Mouse (Mus musculus): ENCODE measurements at regions not wholly inside any gene's neighbourhood (a gene's known extent, or its start where the extent isn't known, plus 50 kb on each side); places are given as distances from the start of the nearest gene placed in this dataset.

DNA sequence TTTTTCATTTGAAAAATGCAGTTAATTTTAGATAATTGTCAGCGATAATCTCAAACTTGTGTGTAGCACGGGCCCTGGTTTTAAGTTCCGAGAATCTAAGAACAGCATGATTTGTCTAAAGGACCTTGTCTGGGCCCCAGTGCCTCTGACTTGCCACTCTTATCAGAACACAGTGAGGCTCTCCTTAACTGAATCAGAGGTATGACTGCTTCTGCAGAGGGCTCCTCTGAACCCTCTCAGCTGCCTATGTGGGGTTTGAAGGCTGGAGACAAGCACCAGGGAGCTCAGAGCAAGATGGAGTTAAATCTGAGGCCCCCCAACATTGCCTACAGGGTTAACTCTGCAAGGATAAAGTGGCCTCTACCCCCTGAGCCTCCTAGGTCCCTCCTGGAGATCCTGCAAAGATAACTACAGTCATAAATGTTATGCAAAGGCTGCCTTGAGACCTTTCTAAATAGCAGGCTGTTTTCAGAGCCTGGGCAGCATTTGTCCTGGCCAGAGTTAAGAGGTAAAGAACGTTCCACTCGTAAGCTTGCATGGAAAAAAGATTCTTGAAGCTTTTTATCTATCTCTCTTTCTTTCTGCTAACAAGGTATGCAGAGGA, 118.4 kb upstream of the Maf start:
- no peak for DNase-seq (ENCODE audit: low spot score)

DNA sequence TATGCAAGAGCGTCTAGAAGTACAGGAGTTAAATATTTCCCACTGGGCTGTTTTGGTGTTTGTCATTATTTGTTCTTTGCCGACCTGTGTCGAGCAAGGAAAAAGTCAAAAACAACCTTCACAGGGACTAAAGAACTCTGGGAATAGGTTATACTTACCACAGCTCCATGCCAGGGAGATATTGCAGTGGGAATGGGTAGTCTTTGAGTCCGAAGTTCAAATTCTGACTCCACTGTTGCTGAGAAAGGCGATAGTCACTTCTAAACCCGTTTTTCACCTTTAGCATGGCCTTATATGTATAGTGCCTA, 116.8 kb upstream of the Maf start:
- DNase-seq (ENCODE audit: low spot score) = no peak

DNA sequence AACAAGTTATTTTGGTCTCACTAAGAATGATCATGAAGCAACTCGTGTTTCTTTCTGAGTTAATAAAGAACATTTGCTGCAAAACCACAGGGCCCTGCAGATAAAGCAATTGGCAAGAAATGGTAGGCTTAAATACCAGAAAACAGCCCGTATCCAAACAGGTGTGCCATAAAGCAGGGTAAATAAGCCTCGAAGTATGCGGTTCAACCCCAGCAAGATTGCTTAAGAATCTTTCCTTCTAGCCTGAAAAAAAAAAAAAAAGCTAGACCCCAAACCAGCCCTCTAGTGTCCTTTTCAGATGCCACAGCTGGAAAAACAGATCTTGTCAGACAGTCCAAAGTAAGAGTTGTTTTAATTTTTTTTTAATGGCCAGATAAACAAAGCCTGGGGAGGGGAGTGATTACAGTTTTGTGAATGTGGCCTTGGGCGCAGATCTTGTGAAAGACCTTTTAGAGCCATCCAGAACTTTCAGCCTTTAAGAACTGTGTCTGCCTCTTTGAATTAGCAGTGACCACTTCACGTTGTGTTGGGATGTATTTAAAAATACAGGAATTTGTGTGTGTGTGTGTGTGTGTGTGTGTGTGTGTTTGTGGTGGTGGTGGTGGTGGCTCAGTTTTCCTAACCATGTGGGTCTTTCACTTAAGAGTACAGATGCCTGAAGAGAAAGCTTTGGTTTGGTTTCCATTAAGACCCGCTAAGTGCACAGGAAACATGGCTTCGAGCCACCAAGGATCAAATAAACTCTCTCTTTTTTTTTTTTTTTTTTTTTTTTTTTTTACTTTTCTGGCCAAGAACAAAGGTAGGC, 116.3 kb upstream of the Maf start:
- no peak for DNase-seq (ENCODE audit: low spot score)

DNA sequence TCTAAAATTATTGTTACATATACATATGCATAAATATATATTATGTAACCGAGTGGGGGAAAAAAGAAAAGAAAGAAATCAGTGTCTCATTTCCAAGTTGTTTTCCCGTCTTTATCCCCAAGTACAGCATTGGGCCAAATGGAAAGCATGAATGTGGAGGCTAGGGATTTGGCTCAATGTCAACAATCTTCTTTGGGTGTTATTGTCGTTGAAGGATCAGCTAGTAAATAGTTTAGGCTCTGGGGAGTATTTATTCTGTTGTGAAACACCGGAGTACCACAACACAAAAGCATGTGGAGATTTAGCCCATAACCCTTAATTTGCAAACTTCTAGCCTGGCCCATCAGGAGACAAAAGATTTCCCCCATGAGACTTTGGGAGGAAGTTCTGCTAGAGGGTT, 105.8 kb upstream of the Maf start:
- DNase-seq (ENCODE audit: low spot score) = no peak

DNA sequence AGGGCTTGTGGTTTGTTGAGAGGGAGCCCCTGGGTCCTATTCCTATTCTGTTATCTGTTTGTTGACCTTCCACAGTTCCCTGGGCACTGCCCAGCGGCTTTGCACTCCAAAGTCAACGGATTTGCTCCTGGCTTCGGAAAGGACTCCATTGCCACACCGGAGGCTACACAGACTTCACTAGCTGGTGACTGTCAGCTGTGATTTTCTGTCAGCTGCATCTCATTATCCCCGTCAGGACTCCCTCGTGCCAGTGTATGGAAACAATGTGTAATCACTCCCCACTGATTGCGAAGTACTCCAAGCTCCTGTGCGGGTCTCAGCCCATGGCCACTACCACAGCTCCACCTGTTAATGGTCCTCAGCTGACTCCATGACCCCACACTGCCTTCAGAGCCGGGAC, 99.0 kb upstream of the Maf start:
- peak; percentile 10 for DNase-seq (ENCODE audit: low spot score)

DNA sequence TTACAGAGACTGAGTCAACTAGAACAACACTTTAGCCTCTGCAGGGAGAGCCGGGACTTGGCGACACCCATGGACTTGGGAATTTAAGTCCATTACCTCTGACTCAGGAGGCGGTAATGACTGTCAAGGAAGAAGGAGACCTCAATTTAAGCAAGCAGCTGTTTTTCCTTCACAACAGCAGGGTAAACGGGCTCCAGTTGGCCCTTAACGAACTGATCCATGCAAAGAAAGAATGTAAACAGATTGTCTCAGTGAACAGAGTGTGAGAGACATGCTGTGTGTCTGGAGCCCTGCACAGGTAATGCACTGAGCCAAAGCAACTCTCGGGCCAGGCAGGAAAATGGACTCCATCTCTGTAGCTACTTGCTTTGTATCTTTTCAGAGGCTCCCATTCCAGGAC, 98.5 kb upstream of the Maf start:
- DNase-seq (ENCODE audit: low spot score) = peak; percentile 31

DNA sequence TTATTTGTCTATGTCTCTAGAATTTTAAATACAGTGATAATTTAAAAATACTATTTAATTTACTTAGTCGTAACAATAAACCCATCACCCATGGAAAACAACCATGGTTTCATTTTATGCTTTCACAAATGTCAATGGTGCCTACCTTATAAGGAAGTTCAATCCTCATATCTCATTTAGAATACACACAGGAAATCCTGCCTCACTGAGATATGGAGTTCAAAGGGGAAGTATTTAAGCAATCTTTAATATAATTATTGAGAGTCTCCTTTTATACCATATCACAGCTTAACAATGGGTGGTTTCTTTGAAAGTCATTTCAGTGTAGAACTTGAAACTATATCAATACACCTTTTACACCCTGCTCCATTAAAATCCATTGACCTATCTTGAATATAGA, 86.0 kb upstream of the Maf start:
- no peak for DNase-seq (ENCODE audit: low spot score)

DNA sequence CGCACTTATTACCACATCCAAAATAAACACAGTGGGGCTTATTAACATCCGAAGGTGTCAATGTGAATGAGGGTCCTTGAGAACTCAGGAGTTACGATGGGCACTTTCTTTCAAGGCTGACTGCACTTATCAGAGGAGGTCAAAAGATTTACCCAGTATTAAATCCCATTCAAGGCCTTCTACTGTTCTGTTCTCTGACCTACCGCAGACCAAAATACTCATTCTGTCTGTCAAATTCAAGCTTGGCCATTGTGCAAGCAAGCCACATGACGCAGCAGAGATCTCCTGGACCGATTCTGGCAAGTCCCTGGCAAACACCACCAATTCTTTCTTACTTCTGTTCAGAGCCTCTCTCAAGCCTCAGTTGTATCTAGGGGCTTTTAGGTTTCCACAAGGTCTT, 80.8 kb upstream of the Maf start:
- peak; percentile 28 for DNase-seq (ENCODE audit: low spot score)

DNA sequence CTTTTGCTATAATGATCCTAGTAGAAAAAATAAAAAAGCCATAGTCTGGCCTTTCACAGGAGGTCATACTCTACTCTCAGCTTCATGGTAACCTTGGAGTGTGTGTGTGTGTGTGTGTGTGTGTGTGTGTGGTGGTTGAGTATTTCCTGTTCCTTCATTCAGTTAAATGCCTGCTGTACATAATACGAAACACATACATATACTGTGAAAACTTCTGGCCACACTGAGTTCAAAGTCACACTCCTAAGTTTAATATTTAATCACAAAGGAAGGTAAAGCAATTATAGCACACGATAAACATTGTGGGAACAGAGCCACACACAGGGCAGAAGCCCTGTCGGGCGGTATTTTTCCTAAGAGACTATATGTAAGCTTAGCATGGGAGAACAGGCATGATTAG, 78.6 kb upstream of the Maf start:
- DNase-seq (ENCODE audit: low spot score) = no peak

DNA sequence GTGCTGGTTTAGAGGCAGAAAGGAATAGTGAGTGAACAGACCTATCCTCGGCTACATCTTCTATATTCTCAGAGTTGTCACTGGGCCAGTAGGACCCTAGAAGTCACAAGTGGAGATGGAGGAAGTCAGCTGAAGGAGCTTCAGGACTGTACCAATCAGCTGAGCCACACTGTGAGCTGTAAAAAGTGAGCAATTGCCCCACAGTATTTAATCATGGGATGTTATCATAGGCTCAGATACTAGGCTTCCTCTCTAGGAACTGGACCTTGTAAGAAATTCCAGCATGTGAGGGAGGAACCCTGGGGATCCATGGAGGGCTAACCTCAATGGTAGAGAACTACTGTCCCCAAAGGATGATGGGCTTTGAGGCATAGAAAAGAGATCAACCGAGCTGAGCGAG, 78.2 kb upstream of the Maf start:
- no peak for DNase-seq (ENCODE audit: low spot score)

DNA sequence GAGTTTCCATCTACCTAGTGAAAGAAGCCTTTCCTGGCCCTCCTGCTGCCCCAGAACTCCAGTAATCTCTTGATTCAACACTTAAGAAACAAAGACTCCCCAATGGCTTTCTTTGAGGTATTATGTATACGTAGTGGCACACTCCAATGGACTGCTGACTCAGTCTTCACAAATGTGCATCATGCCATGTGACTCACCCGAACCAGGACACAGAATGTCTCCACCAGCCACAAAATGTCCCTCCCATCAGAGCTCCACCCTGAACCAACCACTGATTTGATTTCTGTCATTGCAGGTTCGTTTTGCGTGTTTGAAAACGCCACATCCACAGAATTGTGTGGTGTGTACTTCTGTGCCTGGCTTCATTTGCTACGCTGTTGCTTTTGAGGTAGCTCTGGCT, 75.8 kb upstream of the Maf start:
- no peak for DNase-seq (ENCODE audit: low spot score)

DNA sequence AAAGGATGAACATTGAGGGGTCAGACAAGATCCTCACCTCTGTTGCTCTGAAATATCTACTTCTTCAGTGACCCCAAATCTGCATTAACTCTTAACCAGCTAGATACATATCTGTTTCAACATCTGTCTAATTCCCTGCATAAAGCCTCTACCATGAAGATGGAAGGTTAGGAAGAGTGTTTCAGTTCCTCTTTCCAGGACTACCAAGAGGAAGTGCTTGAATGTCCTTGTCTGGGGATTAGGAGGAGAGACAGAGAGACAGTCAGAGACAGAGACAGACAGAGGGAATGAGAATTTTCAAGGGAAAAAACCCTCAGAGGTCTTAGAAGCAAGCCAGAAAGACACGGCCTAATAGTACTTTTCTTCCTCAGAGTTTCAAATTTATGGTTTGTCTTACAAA, 70.8 kb upstream of the Maf start:
- no peak for DNase-seq (ENCODE audit: low spot score)

DNA sequence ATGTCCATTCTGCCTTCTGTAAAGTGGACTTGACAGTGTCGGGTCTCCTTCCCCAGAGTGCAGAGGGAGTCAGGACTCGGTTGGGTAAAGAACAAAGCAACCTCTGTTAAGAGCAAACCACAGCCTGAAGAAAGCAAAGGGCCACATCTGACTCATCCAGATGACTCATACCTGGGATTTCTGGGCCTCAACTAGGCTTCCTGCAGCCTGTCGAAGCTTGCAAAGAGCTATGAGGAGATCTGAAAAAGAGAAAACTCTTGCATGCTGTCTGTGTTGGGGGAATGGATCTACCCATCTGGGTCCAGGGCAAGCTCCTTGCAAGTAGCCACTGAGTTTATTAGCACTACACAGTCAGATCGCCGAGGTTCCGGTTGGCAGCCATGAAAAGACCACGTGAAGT, 63.5 kb upstream of the Maf start:
- no peak for DNase-seq (ENCODE audit: low spot score)

DNA sequence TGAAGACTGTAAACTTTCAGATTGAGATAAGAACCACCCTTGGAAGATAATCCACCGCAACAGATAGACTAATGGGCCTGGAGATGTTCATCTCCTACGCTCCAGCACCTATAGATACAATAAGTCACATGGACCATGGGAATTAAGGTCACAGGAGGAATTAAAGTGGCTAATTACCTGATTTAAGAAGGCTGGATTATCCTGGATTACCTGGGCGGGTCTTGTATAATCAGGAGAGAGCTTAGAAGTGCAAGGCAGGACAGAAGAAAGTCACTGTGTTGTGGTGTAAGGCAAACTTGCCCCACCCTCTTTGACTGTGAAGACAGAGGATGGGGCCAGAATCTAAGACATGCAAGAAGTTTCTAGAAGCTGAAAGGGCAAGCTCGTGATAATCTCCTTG, 61.0 kb upstream of the Maf start:
- DNase-seq (ENCODE audit: low spot score) = no peak

DNA sequence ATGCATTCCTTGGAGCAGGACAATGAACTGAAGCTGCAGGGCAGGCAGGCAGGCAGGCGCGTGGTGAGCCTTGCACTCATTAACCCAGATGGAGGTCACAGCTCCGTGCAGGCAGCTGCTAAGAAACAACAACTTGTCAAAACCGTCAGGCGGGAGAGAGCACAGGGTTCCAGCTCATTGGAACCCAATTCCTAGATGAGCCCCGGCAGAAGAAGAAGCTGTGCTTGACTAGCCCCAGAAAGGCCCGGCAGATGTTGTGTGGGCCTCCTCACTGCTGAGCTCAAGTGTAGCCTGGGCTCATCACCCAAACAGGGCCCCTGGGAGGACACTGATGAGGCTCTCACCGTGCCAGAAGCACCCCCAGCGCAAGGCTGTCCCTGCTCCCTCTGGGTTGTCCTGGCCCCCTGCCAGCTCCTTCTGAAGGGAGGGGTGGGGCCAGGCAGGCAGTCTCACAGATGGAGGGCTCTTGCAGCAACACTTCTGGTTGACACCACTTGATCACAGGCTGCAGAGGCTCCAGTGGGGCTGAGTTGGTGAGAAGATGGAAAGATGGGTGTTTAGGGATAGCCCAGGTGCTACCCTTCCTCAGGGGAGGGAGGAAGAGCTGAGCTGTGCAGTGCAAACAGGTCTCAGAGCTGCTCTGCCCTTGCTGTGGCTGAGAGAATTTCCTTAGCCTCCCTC, 58.8 kb upstream of the Maf start:
- DNase-seq (ENCODE audit: low spot score) = no peak

DNA sequence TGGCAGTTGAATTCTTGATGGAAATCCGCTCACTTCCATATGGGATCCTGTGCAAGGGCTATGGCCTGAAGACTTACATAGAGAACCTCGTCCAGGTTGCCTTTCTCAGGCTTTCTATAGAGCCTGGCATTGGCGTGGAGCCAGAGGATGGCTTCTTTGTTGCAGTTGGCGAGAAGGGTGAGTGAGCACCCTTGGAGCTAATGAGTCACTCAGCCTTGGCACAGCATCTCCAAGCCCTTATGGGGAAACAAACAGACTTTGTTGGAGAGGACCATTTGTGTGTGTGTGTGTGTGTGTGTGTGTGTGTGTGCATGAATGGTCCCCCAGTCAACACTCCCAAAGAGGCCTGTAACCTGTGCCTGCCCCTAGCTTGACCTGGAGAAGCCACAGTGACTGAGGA, 57.0 kb upstream of the Maf start:
- no peak for DNase-seq (ENCODE audit: low spot score)

DNA sequence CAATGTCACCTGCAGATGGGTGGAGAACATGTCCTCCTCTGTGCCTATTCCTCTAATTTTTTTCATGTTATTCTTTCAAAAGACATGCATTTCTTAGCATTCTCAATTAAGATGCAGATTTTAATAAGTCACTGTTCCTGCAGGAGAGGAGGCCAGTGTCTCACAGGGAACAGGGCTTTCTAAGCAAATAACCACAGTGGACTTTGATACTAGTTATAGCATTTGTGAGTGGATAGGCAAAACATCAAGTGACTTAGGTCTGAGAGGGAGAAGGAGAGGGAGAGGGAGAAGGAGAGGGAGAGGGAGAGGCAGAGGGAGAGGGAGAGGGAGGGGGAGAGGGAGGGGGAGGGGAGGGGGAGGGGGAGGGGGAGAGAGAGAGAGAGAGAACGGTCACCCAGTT, 50.4 kb upstream of the Maf start:
- no peak for DNase-seq (ENCODE audit: low spot score)

All from lung, postnatal 25 days (tissue).